Mouse (Mus musculus): ENCODE measurements around the gene Naa60.

GRCm38 (mm10) chr16:3896553-3896952, 24.4 kb downstream of the Naa60 start:
- TF ChIP-seq CTCF (IDR thresholded peaks at IDR 0.05; ENCODE audit: low read depth) = no peak
- no peak for TF ChIP-seq EP300 (IDR thresholded peaks at IDR 0.05; ENCODE audit: low read depth)
